Mouse (Mus musculus) cerebellum, adult 9-10 months (tissue): ENCODE measurements at regions not wholly inside any gene's neighbourhood (a gene's known extent, or its start where the extent isn't known, plus 50 kb on each side); places are given as distances from the start of the nearest gene placed in this dataset.

Experiments
- DNase-seq: peaks from one replicate; pipeline ENCODE4 v3.0.0; 2022

DNA sequence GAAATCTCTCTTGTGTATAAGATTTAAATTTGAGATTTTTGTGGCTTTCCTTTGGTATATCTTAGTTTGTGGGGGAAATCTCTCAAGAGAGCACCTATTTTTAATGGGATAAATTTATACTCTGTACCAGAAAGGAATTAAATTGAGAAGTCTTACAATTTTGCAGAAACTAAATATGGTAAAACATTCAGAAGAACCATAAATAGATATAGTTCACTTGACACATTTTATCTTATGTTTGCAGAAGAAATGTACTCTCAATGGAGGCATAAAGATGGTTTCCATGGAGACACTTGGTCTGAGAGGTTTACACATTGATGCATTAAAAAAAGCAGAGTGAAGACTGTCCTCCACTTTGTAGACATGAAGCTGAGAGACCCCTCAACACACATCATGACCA lies 86.9 kb downstream of the Ndufa10 start:
- DNase-seq = no peak

DNA sequence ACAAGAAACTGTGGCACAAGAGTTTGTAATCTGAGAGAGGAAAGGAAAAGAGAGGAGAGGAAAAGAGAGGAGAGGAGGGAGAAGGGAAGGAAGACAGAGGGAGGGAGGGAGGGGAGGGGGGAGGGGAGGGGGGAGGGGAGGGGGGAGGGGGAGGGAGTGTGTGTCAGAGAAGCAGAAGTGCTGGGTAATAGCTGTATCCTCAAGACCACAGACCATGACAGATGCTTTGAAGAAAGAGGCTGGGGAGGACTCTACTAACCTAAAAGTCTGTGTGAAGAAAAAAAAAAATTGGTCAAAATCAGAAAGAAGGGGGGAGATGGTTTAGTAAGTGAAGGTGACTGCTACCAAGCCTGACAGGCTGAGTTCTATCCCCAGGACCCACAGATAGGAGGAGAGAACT lies 88.7 kb downstream of the Ndufa10 start:
- no peak for DNase-seq

DNA sequence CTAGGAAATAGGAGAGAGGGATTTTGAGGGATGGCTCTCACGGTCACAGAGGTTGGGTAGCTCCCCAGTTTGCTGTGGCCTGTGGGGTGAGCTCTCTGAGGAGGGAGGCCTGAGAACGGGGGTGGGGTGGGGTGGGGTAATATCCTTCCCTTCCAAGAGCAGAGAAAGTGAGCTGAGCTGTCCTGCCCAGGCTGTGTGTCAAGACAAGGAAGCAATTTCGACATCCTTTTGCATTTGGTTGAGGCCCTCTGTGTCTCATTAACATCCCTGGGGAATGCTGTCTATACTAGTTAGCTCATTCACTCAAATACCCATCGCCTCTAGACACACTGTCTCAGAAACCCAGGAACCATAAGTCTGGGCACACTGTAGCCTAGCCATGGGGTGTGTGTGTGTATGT lies 89.9 kb downstream of the Ndufa10 start:
- no peak for DNase-seq

DNA sequence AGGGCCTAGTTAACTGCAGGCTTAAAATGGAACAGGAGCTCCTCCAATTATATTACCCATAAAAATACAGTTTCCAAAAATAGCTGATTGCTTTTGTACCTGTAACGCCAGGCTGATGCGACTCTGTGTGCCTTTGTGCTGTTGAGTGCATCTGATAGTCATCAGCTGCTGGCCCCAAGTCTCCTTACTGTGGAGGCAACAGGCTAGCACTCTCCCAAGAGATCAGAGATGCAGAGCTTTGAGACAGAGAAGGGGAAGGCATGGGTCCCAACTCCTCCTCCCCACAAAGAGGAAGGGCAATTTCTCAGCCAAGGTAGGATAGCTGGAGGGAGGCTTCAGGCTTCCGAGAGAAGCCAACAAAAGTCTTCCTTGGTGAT lies 94.2 kb downstream of the Ndufa10 start:
- no peak for DNase-seq

DNA sequence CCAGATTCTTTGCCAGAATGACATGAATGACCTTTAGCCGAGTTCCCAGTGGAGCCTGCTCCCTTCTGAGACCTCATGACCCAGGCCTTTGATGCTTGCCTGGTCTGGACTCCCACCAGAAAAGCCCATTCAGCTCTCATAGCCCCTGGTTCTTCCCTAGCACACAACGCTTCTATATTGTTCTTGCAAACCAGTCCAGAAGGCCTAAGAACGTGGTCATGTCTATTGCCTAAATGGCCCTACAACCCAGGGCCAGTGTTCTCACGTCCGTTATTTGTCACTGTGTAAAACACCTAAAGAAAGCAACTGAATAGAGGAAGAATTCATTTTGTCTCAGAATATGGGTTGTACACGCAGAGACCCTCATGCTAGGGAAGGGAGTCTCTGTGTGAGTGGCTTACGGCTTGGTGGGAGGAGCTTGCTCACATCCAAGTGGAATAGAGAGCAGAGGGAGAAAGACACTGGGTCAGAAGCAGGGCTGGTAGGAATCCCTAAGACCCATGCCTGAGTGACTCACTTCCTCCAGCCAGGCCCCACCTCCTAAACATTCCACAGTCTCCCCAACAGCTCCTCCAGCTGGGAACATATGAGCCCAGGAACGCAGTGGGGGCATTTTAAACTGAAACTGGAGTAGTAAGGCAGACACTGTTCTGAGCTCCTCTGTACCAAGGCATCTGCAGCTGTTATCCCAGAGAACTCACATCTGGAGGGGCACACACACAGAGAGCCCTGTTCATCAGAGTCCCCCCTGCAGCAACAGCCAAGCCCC lies 94.7 kb downstream of the Ndufa10 start:
- DNase-seq = no peak

DNA sequence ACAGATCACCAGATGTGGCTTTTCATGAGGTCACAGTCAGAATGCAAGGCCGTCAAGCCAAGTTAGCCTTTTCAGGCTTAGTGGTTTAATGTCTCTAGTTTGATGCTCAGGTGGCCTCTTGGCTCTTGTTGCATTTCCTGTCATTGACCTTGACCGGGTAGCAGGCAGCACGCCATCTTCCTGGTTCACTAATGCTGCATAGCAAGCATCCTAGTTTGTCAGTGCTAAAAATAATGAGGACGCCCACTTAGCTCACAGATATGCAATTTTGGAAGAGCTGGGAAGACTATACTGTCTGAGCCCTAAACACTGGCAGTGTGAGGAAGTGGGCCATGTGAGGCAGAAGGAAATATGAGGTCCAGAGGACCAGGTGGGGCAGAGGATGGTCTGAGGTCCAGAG lies 97.2 kb downstream of the Ndufa10 start:
- DNase-seq = no peak

DNA sequence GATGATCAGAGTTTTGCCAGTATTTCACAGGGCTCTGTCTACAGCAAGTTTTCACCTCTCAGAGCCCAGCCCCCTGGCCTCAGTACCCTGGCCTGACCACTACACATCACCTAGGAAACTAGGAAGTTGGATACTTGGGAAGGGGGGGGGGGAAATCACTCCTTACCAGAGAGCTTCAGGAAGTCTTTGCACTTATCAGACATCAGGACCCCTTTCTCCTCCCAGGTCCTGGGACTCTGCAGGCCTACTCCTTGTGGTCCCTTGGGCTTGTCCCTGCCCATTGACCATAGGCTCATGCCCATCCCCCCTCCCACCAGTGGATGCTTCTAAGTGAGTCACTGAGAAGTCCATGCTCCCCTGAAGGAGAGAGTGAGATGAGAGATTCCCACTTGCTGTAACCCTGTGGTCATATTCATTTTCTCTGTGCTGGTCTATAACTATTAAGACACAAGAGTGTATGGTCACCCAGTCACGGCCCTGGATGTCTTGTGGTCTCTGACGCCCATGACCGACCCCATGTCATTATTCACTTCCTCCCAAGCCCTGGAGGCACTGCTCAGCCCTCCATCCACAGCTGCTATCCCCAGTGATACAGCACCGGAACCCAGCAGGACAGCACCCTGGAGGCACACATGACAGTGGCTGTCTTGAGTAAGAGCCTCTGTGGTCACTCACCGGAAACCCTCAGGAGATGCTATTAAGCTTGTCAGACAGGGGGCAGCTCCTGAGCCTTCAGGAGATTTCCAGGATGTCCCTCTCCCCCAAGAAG lies 101.3 kb downstream of the Ndufa10 start:
- DNase-seq = no peak

DNA sequence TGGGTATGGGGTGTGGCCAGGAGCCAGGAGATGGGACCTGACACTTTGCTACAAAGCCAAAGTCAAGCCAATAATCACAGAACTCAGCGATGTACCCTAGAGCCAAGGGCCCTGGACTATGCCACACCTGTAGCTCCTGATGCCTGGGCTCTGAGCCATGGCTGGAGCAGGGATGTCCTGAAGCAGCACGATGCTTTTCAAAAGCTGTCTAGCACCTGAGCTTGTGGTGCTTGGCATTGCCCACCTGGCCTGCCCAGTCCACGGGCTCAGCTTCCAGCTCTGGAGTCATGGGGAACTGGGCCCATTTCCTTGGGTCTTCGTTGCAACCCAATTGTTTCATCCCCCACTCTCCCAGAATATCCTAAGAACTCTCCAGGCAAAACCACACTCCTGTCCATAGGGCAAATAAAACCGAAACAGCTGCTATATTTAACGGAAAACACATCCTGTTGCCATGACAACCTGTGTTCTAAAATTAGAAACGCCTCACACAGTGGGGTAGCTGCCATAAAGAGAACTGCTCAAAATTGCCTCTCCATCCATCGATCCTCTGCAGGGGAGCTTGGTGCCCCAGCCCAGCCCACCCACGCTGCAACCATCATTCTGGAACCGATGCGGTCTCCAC lies 102.2 kb downstream of the Ndufa10 start:
- DNase-seq = peak; percentile 10

DNA sequence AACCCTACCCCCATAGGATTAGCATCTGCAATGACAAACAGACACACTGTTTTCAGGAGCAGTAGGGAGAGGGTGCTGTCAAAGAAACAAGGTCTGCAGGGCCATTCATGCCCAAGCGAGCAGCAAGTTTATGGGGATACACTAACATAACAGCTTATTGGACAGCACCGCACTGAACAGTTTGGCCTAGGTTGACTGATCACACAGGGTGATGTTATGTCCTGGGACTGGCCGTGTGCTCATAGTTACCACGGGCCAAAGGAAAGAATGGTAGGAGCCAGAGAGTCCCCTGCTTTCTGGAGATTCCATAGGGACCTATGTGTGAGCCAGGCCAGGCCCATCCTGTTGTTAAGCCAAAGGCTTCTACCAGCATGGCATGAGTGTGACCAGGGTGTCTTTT lies 102.8 kb downstream of the Ndufa10 start:
- no peak for DNase-seq

DNA sequence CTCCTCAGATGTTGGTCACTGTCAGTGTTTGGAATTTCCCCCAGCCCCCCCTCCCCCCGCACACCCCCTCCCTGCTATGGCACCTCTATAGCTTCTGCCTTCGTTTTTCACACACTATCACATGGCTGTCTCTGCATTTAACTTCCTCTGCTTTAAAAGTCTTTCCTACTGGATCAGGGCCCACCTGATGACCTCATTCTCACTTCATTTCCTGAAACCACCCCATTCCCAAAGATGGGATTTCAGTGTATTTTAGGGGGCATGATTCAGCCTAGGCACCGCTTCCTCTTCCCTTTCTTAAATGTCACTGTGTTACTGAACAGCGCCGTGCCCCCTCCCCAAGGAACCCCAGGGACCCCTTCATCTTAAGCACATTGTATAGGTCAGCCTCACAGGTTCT lies 103.7 kb downstream of the Ndufa10 start:
- DNase-seq = no peak

DNA sequence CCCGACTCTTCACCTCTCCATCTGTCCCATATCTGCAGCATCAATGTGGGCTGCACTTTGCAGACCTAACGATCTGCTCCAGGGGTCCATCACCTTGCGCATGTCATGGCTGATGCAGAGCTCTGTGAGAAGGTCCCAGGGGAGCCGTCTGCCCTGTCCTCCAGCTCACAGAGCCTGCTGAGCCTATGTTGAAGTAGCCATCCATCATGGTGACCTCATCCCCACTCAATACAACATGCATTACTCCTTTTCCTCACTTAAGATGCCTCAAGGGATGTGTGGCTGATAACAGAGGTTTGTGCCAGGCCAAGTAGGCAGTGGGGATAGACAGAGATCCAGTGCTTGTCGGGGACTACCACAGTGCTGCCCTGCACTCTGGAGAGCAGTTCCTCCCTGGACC lies 107.4 kb downstream of the Ndufa10 start:
- DNase-seq = no peak

DNA sequence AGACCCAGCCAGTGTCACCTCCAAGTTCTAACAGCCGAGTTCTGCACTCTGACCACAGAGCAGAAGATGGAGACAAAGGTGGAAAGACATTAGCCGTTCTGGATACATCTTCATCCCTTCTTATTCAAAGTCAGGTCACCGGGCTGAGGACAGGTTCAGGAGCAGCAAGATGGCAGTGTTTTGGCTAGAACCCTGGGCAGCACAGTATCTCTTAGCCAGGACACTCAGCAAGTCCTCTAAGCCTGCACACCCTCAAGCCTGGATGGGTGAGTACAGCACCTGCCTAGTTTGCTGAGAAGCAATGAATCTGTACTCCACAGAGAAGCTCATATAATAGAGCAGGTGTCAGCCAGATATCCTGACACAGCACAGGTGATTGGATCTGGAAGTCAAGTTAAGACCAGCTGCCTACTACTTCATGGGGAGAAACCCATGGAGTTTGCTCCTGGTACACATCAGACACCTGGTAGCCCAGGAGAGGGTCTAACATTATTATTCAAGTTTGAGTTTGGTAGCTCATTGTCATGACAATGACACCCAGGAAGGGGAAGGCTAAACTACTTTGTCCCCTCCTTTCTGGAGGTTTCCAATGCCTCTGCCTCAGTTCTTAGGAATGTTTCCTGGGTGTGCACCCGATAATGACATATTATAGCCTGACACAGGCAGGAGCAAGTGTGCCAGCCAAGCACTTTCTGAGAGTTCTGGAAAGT lies 108.1 kb downstream of the Ndufa10 start:
- no peak for DNase-seq

DNA sequence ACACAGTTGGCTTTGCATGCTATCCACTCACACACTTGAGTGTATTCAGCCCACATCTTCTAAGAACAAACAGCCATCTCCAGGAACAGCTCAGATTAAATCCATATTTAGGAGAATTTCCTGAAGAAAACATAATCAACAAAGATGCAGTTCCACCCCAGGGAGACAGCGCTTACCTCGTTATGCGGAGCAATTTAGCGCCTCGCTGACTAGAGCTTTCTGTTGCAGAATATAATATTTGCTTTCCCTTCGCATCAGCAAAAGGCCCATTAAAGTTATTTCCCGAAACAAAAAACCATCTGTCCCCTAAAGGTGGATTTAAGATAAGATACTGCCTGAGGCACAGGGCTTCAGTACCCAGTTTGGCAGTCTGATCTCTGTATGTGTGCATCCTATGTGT lies 112.0 kb downstream of the Ndufa10 start:
- no peak for DNase-seq

DNA sequence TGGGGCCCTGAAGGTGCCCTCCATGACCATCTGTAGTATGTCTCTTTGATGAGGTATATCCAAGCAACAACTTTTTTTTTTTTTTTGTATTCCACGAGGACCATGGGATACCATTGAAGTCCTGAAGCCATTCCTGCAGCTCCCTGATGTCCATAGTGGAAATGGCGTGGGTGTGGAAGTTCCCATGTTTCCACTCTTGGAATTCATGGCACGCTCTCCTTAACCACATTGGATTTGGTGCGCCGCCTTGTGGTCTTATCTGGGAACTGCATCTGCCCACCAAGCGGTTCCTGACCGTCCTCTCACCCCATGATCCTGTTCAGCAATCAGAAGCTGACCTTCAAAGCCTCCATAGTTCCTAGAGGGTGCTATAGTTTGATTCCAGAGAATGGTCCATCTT lies 113.4 kb downstream of the Ndufa10 start:
- DNase-seq = peak; percentile 64

DNA sequence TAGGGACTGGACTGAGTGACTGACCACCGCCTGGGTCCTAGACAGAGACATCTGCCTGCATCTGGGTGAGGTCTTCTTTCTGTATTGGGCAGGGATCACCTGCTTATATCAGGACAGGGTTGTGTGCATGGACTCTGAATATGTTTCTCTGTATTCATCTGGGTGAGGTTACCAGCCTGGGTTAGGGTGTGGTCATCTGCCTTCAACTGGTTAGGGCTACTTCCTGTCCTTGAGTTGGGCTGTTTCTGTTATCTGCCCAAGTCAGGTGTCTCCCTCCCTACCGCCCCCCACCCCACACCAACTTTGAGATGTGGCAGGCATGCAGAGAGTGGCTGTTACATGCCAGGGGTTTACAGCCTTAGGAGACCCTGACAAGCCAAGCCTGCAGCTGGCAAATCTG lies 114.2 kb downstream of the Ndufa10 start:
- no peak for DNase-seq

DNA sequence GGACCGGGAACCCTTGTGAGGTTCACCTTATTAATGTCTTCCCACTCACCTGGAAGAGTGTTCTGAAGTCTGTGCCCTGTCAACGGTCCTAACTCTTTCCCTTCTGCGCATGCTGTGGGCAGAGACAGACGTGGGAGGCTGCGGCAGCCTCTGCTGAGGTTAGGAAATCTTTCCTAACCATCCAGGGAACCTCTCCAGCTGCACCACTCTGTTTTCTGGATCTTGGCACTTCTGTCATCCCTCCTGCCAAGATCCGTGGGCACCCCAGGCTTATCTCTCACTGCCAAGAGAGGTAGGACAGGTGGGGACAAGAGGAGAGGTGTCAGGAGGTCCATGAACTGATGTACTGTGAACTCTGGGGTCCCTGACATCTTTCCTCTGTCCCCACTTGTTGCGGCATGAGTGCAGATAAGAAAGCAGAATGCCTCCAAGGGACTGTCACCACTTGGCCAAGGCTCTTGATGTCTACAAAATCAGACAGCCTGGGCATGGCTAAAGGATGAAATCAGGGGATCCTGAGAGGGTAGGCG lies 114.8 kb downstream of the Ndufa10 start:
- DNase-seq = no peak

DNA sequence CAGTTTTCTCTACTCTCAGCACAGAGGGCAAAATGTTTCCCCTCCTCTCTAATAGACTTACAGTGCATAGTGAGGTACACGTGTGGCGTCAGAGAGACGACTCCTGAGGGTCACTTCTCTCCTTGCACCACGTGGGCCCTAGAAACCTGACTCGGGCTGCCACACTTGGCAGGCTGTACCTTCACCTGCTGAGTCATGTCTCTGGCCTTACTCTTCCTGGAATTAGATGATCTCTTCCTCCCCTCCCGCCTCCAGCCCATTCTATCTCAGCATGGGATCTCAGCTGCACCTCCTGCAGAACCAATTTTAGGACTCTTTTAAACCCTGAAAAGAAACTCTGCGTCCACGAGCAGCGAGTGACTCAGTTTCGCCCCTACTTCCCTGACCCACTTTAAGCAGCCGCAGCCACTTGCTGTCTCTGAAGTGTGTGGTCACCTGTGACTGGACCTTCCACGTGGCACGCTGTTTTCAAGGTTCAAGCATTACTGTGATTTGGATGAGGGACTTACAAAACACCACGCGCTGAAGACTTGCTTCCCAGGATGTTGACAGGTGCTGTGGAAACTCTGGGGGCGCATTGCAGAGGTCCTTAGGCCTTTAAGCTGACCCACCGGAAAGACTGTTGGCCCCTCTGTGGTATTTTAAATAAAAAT lies 125.2 kb downstream of the Ndufa10 start:
- peak; percentile 11 for DNase-seq

DNA sequence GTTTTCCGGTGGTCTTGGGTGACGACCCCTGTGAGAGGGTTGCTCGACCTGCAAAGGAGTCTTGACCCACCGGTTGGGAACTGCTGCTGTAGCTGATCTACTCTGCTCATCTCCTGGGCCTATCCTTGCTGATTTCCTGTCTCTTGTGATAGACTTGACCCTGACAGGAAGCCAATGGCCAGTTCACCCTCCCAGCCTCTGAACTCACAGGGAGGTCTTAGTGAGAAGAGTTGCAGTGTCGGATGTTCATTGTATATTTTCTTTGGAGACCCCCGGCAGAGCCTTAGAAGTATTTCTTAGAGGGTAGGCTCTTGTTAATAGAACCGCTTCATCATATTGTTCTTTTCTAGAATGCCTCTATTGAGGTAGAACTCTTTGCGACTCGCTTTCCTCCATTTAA lies 126.0 kb downstream of the Ndufa10 start:
- no peak for DNase-seq

DNA sequence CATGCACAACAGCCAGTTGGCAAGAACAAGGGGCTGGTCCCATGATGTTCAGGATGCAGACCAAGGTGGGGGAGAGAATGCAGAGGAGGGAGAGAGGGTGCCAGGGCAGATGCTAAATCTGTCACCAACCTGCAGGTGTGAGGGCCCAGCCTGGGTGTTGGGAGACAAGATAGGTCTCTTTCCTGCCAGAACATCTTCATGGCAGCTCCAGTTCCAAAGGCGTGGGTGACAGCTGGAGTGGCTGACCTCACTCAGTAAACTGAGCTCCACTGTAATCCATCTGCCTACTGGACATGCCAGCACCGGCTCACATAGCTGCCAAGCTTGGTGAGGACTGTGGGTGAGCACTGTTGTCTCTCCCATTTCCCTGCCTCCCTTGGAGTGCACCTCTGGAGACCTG lies 129.9 kb downstream of the Ndufa10 start:
- DNase-seq = no peak

DNA sequence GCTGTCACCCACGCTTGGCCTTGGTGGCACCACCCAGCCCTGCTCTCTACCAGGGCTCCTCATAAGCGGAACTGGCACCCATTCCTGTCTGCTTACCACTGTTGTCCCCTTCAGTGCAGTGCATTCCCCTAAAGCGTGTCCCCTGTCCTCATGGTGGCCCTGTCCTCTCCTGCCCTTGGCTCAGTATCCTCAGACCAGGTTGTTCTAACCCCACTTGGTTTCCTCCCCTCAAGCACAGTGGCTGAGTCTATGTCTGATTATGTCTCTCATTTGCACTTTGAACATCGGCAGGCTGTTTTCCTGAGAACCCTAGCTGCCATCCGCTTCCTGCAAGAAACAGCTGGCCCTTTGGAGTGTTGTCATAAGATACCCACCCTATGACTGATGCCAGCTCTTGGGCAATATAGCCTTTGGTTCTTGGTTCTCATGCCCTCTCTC lies 130.5 kb downstream of the Ndufa10 start:
- no peak for DNase-seq

DNA sequence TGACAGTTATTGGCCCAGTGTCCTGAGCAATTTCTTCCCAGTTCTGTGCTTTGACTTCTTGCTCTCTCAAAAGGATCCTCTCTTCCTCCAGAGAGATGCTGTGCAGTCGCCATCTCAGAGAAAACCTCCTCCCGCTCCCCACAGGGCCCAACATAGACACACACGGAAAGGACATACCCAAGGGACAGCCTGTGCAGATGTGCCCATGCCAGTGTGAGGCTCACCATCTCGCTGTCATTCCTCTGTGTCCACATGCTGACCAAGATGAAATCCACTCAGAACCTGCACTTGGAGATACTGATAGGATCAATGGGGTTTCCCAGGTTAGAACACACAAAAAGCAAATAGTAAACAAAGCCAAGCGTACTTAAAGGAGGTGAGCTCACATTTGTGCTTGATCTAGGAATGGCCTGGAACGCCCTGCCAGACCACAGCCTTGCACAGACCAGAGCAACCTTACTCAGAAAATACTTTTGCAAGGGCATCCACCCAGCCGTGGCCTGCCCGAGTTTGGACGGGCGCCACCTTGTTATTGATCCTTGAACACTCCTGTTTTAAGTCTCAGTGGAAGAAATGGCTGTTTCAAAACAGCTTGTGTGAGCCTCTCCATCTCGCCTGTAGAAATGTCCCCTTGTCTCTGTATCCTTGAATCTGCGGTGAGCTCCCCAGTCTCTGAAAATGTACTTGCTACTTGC lies 131.7 kb downstream of the Ndufa10 start:
- no peak for DNase-seq

DNA sequence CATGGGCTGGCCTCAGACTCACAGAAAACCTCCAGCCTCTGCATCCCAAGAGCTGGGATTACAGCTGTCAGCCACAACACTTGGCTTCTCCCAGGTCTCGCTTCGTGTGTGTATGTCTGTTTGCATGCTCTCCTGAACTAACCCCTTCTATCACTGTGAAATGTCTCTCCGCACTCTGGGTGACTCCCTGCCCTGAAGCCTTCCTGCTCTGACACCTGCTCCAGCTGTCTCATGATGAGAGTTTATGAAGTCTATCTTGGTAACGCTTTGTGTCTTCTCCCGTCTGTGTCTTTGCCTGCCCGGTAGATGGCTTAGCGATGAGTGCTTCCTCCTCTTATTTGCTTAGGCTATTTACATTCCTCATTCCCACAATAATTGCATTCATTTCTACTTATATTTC lies 133.0 kb downstream of the Ndufa10 start:
- no peak for DNase-seq
